Mouse (Mus musculus) granulocyte monocyte progenitor cell, adult 5-6 weeks (primary cell): ENCODE data around the gene Gdap1l1. TPM values are rescaled to one million over a fixed set of nuclear protein-coding genes. Genes with fewer than 3 reads are reported as not detected.

ENCODE experiments used
- ATAC-seq: replicated peaks from 2 replicates; pipeline ENCODE4 v1.8.0; 2016; ENCODE audit warnings: mild to moderate bottlenecking, moderate TSS enrichment, inconsistent platforms; ENCODE audit not compliant: poor library complexity, severe bottlenecking
- total RNA-seq, 2 experiments: library from RNA; stranded (forward) in 1 of 2; stranded (reverse) in 1 of 2; fragments of 200-712, 200-1000 nt in 1 of 2; fragments of >200 nt in 1 of 2; fragmentation: Nextera tagmentation in 1 of 2; gene quantifications; 2 replicates each; pipeline ENCODE4 v1.2.3; 2014 to 2017

Gene Gdap1l1
- total RNA-seq, 2 experiments from 2014 or later, result not detected

DNA sequence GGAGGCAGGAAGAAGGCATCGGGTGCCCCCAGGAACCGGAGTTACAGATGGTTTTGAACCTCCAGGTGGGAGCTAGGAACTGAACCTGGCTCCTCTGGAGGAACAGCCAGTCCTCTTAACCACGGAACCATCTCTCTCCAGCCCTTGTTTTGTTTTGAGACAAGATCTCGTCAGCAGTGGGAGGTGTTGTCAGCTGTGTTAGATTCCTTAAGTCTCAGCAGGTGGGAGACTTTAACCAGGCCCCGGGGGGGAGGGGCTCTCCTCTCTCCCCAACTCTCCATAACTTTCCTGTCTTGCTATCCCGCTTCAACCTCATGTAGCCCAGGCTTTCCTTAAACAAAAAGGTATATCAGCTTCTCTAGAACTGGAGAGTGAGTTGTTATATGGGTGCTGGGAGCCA lies 56.2 kb downstream of the Gdap1l1 start:
- no peak for ATAC-seq

DNA sequence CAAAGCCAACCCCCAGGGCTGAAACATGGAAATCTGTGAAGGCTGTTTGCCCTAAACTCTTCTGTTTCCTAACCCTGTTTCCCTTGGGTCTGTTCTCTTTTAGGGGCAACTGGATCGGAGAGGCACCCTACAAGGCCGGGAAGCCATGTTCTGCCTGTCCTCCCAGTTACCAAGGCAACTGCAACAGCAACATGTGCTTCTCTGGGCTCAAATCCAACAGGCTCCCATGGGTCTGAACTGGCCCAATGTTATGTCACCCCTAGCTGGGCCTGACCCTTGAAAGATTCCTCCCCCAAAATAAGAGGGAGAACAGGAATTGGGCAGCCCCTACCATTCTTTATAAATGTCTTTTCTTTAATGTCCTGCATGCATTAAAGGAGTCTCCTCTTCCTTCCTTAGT lies 63.9 kb downstream of the Gdap1l1 start:
- ATAC-seq, result no peak

GRCm38 (mm10) chr2:163503191-163503590 lies 64.9 kb downstream of the Gdap1l1 start:
- no peak for ATAC-seq

Other genes starting within 250 kb of the Gdap1l1 start
- not detected in 2 replicates for gene Tox2, start 235.4 kb upstream of the Gdap1l1 start, total RNA-seq (2014; fragmentation: Nextera tagmentation)
- not detected in 2 replicates for gene Tox2, start 235.4 kb upstream of the Gdap1l1 start, total RNA-seq (2017)
- not detected in 2 replicates for gene Jph2, start 40.5 kb upstream of the Gdap1l1 start, total RNA-seq (2014; fragmentation: Nextera tagmentation)
- not detected in 2 replicates for gene Jph2, start 40.5 kb upstream of the Gdap1l1 start, total RNA-seq (2017)
- 76.0 and 92.9 TPM in 2 replicates for gene Oser1, start 13.8 kb upstream of the Gdap1l1 start, total RNA-seq (2014; fragmentation: Nextera tagmentation)
- 91.0 and 101 TPM in 2 replicates for gene Oser1, start 13.8 kb upstream of the Gdap1l1 start, total RNA-seq (2017)
- gene Fitm2, start 34.2 kb downstream of the Gdap1l1 start, total RNA-seq (2014; fragmentation: Nextera tagmentation), result 2.7 and 2.9 TPM in 2 replicates
- 5.4 and 6.0 TPM in 2 replicates for gene Fitm2, start 34.2 kb downstream of the Gdap1l1 start, total RNA-seq (2017)
- not detected in 2 replicates for gene R3hdml, start 53.8 kb downstream of the Gdap1l1 start, total RNA-seq (2014; fragmentation: Nextera tagmentation)
- gene R3hdml, start 53.8 kb downstream of the Gdap1l1 start, total RNA-seq (2017), result not detected in 2 replicates
- 0.37 and 1.6 TPM in 2 replicates for gene Hnf4a, start 68.3 kb downstream of the Gdap1l1 start, total RNA-seq (2014; fragmentation: Nextera tagmentation)
- 0.15 and 0.30 TPM in 2 replicates for gene Hnf4a, start 68.3 kb downstream of the Gdap1l1 start, total RNA-seq (2017)
- gene Ttpal, start 163.8 kb downstream of the Gdap1l1 start, total RNA-seq (2014; fragmentation: Nextera tagmentation), result 21.1 and 21.8 TPM in 2 replicates
- 12.7 and 13.3 TPM in 2 replicates for gene Ttpal, start 163.8 kb downstream of the Gdap1l1 start, total RNA-seq (2017)
- gene Serinc3, start 206.7 kb downstream of the Gdap1l1 start, total RNA-seq (2014; fragmentation: Nextera tagmentation), result 505 and 572 TPM in 2 replicates
- 503 and 505 TPM in 2 replicates for gene Serinc3, start 206.7 kb downstream of the Gdap1l1 start, total RNA-seq (2017)
- gene Pkig, start 219.9 kb downstream of the Gdap1l1 start, total RNA-seq (2014; fragmentation: Nextera tagmentation), result 89.1 and 89.4 TPM in 2 replicates
- 52.2 and 65.1 TPM in 2 replicates for gene Pkig, start 219.9 kb downstream of the Gdap1l1 start, total RNA-seq (2017)